Mouse (Mus musculus) G1E (cell line): ENCODE results near the gene Trappc6a.

Experiments used
- CTCF ChIP-seq: IDR thresholded peaks from 2 replicates; pipeline ENCODE4 v1.5.1; 2012; ENCODE audit warnings: low read depth, low read length, inconsistent platforms, mixed read lengths
- GATA1 ChIP-seq: IDR thresholded peaks from 2 replicates; pipeline ENCODE4 v1.6.1; 2012; ENCODE audit warnings: borderline replicate concordance, low read length, inconsistent platforms, mixed read lengths
- POLR2AphosphoS5 ChIP-seq: IDR thresholded peaks from 2 replicates; pipeline ENCODE4 v1.6.1; 2012; ENCODE audit warnings: low read depth, low read length, inconsistent platforms; ENCODE audit not compliant: insufficient replicate concordance
- TAL1 ChIP-seq: conservative IDR thresholded peaks from 2 replicates; pipeline ENCODE4 v1.6.1; 2012; ENCODE audit warnings: low read depth, low read length, inconsistent platforms, mixed read lengths

- TF ChIP-seq CTCF (no peak), GATA1 (no peak), TAL1 (no peak), POLR2AphosphoS5 (no peak)
Measured at GRCm38 (mm10) chr7:19489525-19489924, 18.7 kb upstream of the Trappc6a start.
